Mouse (Mus musculus): Measurements from ENCODE around the gene Eif3i. TPM values are rescaled to one million over a fixed set of nuclear protein-coding genes. Genes with fewer than 3 reads are reported as not detected.

Eif3i gene
- total and polyA plus RNA-seq, 3 experiments: 396 to 766 (median 730) TPM

- TF ChIP-seq ZC3H11A (IDR thresholded peaks at IDR 0.05; ENCODE audit: low read depth, low read length) (no peak), MYB (IDR thresholded peaks at IDR 0.05; ENCODE audit: low read depth, low read length) (no peak), RAD21 (IDR thresholded peaks at IDR 0.05; ENCODE audit: low read depth, low read length) (no peak), MYC (IDR thresholded peaks at IDR 0.05; ENCODE audit: low read depth, low read length) (no peak), NRF1 (IDR thresholded peaks at IDR 0.05; ENCODE audit: insufficient read depth, low read depth, low read length, poor library complexity, severe bottlenecking) (no peak), SIN3A (IDR thresholded peaks at IDR 0.05; ENCODE audit: low read length) (peak; percentile 56; the same call in 1 of the 2 replicates), ELF1 (IDR thresholded peaks at IDR 0.05; ENCODE audit: low read depth, low read length) (no peak), GATA1 (IDR thresholded peaks at IDR 0.05; ENCODE audit: low read depth, low read length) (no peak), ETS1 (IDR thresholded peaks at IDR 0.05; ENCODE audit: low read depth, low read length) (no peak), TCF12 (IDR thresholded peaks at IDR 0.05; ENCODE audit: low read depth, low read length) (peak; percentile 6; the same call in 1 of the 2 replicates), EP300 (IDR thresholded peaks at IDR 0.05; ENCODE audit: low read depth in 1 of 2, low read length in 2 of 2) (no peak), MAFK (IDR thresholded peaks at IDR 0.05; ENCODE audit: borderline replicate concordance, low read depth, low read length) (no peak), CHD2 (IDR thresholded peaks at IDR 0.05; ENCODE audit: low read length) (no peak), TAL1 (IDR thresholded peaks at IDR 0.05; ENCODE audit: low read length) (no peak), HCFC1 (IDR thresholded peaks at IDR 0.05; ENCODE audit: low read depth, low read length) (no peak), CTCF (IDR thresholded peaks at IDR 0.05 in 2 of 3, conservative IDR thresholded peaks at IDR 0.05 in 1 of 3; ENCODE audit: control insufficient read depth in 1 of 3, insufficient read depth in 1 of 3, low read depth in 2 of 3, low read length in 3 of 3, poor library complexity in 1 of 3, severe bottlenecking in 1 of 3) (no peak), NELFE (IDR thresholded peaks at IDR 0.05; ENCODE audit: low read depth, low read length) (0 out of 2 replicates have a peak, but pooled peaks have one; percentile 27)
Measured at GRCm38 (mm10) chr4:129555862-129556531, 44.5 kb downstream of the Eif3i start (continued).

DNA sequence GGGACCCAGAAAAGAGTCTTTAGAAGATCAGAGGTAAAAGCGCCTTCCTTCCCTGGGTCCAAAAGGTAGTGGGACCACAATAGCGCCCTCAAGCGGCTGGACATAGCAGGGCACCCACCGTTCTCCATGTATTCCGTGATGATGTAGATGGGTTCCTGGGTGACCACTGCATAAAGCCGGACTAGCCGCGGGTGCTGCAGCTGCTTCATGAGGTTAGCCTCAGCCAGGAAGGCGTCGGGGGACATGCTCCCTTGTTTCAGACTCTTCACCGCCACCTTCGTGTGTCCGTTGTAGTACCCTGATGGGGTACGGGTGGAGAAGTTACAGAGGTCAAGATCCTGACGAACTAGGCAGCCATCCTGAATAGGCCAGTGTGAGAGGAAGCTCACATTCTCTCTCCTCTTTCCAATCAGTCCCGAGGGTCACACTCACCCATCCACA, 45.0 kb downstream of the Eif3i start:
- H3K4me1 ChIP-seq (ENCODE audit: control insufficient read depth in 1 of 2, insufficient read depth in 2 of 2, low read length in 2 of 2): peaks cover 0 to 15% of the 10 kb centered on the region in 2 experiments; a peak in 2 of 4 replicates
- TF ChIP-seq MXI1 (IDR thresholded peaks at IDR 0.05; ENCODE audit: low read depth, low read length) (no peak), HCFC1 (IDR thresholded peaks at IDR 0.05; ENCODE audit: low read depth, low read length) (peak; percentile 26; the same call in 1 of the 2 replicates), CTCF (IDR thresholded peaks at IDR 0.05 in 2 of 3, conservative IDR thresholded peaks at IDR 0.05 in 1 of 3; ENCODE audit: control insufficient read depth in 1 of 3, insufficient read depth in 1 of 3, low read depth in 2 of 3, low read length in 3 of 3, poor library complexity in 1 of 3, severe bottlenecking in 1 of 3) (peak; percentile 80 to 97 (median 90)), CHD2 (IDR thresholded peaks at IDR 0.05; ENCODE audit: low read length) (no peak), MAFK (IDR thresholded peaks at IDR 0.05; ENCODE audit: borderline replicate concordance, low read depth, low read length) (no peak), ZMIZ1 (IDR thresholded peaks at IDR 0.05; ENCODE audit: low read depth, low read length) (no peak), POLR2A (IDR thresholded peaks at IDR 0.05; ENCODE audit: control insufficient read depth in 1 of 2, insufficient read depth in 1 of 2, low read depth in 1 of 2, low read length in 2 of 2, poor library complexity in 1 of 2) (0 out of 4 replicates have a peak, but pooled peaks of 1 of the 2 experiments have one; percentile 22), USF1 (IDR thresholded peaks at IDR 0.05; ENCODE audit: low read depth, low read length) (no peak), ZNF384 (IDR thresholded peaks at IDR 0.05; ENCODE audit: low read depth, low read length) (0 out of 2 replicates have a peak, but pooled peaks have one; percentile 23), RAD21 (IDR thresholded peaks at IDR 0.05; ENCODE audit: low read depth, low read length) (peak; percentile 21; the same call in 1 of the 2 replicates), SMC3 (IDR thresholded peaks at IDR 0.05; ENCODE audit: low read depth, low read length) (no peak; the same call in 1 of the 2 replicates)
- H3K79me2 ChIP-seq (ENCODE audit: control insufficient read depth, insufficient read depth, low read length, poor library complexity): peaks cover 1% of the 10 kb centered on the region; the same call in 1 of the 2 replicates
- peak; percentile 80 for DNase-seq (ENCODE audit: low read depth, low spot score)
- H3K9ac ChIP-seq (ENCODE audit: control insufficient read depth, low read depth, low read length, poor library complexity, severe bottlenecking): peak overlapping the region; percentile 66
- H3K27me3 ChIP-seq (ENCODE audit: control insufficient read depth in 1 of 2, insufficient read depth in 2 of 2, low read length in 2 of 2): no peaks in the 10 kb centered on the region
- H3K27ac ChIP-seq (ENCODE audit: control insufficient read depth, low read depth, low read length): peak overlapping the region; percentile 41; the same call in 1 of the 2 replicates
- H3K4me3 ChIP-seq (ENCODE audit: control insufficient read depth in 1 of 2, insufficient read depth in 1 of 2, low read depth in 2 of 2, low read length in 2 of 2): peak overlapping the region; percentile 71 to 89
- peaks cover 0 to 2% of the 10 kb centered on the region in 2 experiments; a peak in 2 of 4 replicates for H3K36me3 ChIP-seq (ENCODE audit: control insufficient read depth in 1 of 2, insufficient read depth in 2 of 2, low read length in 2 of 2)
- no peaks in the 10 kb centered on the region for H3K9me3 ChIP-seq (replicated peaks; ENCODE audit: insufficient read depth, low read length)
